Mouse (Mus musculus) testis, adult 2 months (tissue): ENCODE data around the gene Nrp1. TPM values are rescaled to one million over a fixed set of nuclear protein-coding genes. Genes with fewer than 3 reads are reported as not detected.
A peak's percentile ranks its signal among the peaks of the same experiment; 100 is the strongest.

ENCODE experiments used
- H3K27ac ChIP-seq: fragments of 200-500 bp; 2 replicates; pipeline ENCODE4 v1.5.1; 2012; ENCODE audit warnings: low read depth, low read length; ENCODE audit not compliant: control insufficient read depth, insufficient read depth
- H3K27me3 ChIP-seq: fragments of 200-500 bp; 2 replicates; pipeline ENCODE4 v1.6.1; 2012; ENCODE audit warnings: mild to moderate bottlenecking, low read length, moderate library complexity; ENCODE audit not compliant: control insufficient read depth, insufficient read depth
- H3K36me3 ChIP-seq: fragments of 200-500 bp; 2 replicates; pipeline ENCODE4 v1.6.1; 2012; ENCODE audit warnings: mild to moderate bottlenecking, low read length; ENCODE audit not compliant: control insufficient read depth, insufficient read depth
- H3K4me1 ChIP-seq: fragments of 200-500 bp; 2 replicates; pipeline ENCODE4 v1.6.1; 2012; ENCODE audit warnings: low read length; ENCODE audit not compliant: control insufficient read depth, insufficient read depth
- H3K4me3 ChIP-seq: fragments of 200-500 bp; 2 replicates; pipeline ENCODE4 v1.5.1; 2012; ENCODE audit warnings: low read depth, mild to moderate bottlenecking, low read length, moderate library complexity, mixed read lengths; ENCODE audit not compliant: control insufficient read depth
- CTCF ChIP-seq: fragments of 200-500 bp; IDR thresholded peaks from 2 replicates; pipeline ENCODE4 v1.5.1; 2012; ENCODE audit warnings: low read depth, mild to moderate bottlenecking, inconsistent platforms, low read length, moderate library complexity; ENCODE audit not compliant: control insufficient read depth, insufficient read depth, insufficient replicate concordance
- POLR2A ChIP-seq: fragments of 200-500 bp; IDR thresholded peaks from 2 replicates; pipeline ENCODE4 v1.6.1; 2012; ENCODE audit warnings: low read depth, mild to moderate bottlenecking, inconsistent platforms, low read length, moderate library complexity; ENCODE audit not compliant: control insufficient read depth
- polyA plus RNA-seq: library from polyadenylated mRNA; depleted of rRNA; stranded (reverse); fragments of >200 nt; gene quantifications from 2 replicates; pipeline ENCODE4 v1.2.3, GENCODE M21; 2012; rRNA removed

Nrp1 gene
- 1.3 and 1.7 TPM in 2 replicates for polyA plus RNA-seq

- TF ChIP-seq POLR2A (no peak), CTCF (no peak)
- H3K4me1 ChIP-seq = peaks cover 4% of the 10 kb centered on the region
- peak within 1 kb of the TSS; percentile 44 for H3K27ac ChIP-seq
- no peaks in the 10 kb centered on the region for H3K36me3 ChIP-seq
- no peaks in the 10 kb centered on the region for H3K27me3 ChIP-seq
- H3K4me3 ChIP-seq = peak within 1 kb of the TSS; percentile 76
Measured at GRCm38 (mm10) chr8:128358406-128358755, at the start of gene Nrp1. Gene Nrp1 (plus strand): TSS chr8:128358604.

- H3K36me3 ChIP-seq = no peaks in the 10 kb centered on the region
- no peaks in the 10 kb centered on the region for H3K27me3 ChIP-seq
- no peaks in the 10 kb centered on the region for H3K4me1 ChIP-seq
- no peak overlapping the region for H3K27ac ChIP-seq
- TF ChIP-seq CTCF = no peak
- no peak for TF ChIP-seq POLR2A
- H3K4me3 ChIP-seq = no peak overlapping the region
Measured at GRCm38 (mm10) chr8:128320797-128321196, 37.6 kb upstream of the Nrp1 start.

GRCm38 (mm10) chr8:128327281-128327680, 31.1 kb upstream of the Nrp1 start:
- Histone ChIP-seq H3K4me1 (no peaks in the 10 kb centered on the region), H3K4me3 (no peak overlapping the region), H3K36me3 (no peaks in the 10 kb centered on the region), H3K27ac (no peak overlapping the region), H3K27me3 (no peaks in the 10 kb centered on the region)
- TF ChIP-seq CTCF = no peak
- no peak for TF ChIP-seq POLR2A

GRCm38 (mm10) chr8:128327922-128328321, 30.5 kb upstream of the Nrp1 start:
- H3K4me3 ChIP-seq = no peak overlapping the region
- TF ChIP-seq CTCF (no peak), POLR2A (no peak)
- H3K4me1 ChIP-seq = no peaks in the 10 kb centered on the region
- no peaks in the 10 kb centered on the region for H3K36me3 ChIP-seq
- no peaks in the 10 kb centered on the region for H3K27me3 ChIP-seq
- H3K27ac ChIP-seq = no peak overlapping the region

- Histone ChIP-seq H3K4me3 (no peak overlapping the region), H3K4me1 (no peaks in the 10 kb centered on the region), H3K27me3 (no peaks in the 10 kb centered on the region), H3K27ac (no peak overlapping the region), H3K36me3 (no peaks in the 10 kb centered on the region)
- TF ChIP-seq POLR2A = no peak
- no peak for TF ChIP-seq CTCF
Measured at GRCm38 (mm10) chr8:128329502-128329901, 28.9 kb upstream of the Nrp1 start.

GRCm38 (mm10) chr8:128335976-128336375, 22.4 kb upstream of the Nrp1 start:
- TF ChIP-seq POLR2A (no peak), CTCF (no peak)
- no peaks in the 10 kb centered on the region for H3K36me3 ChIP-seq

GRCm38 (mm10) chr8:128338951-128339350, 19.5 kb upstream of the Nrp1 start:
- no peak overlapping the region for H3K4me3 ChIP-seq
- H3K36me3 ChIP-seq = no peaks in the 10 kb centered on the region
- no peak overlapping the region for H3K27ac ChIP-seq
- TF ChIP-seq POLR2A = no peak
- TF ChIP-seq CTCF = no peak
- H3K27me3 ChIP-seq = no peaks in the 10 kb centered on the region
- H3K4me1 ChIP-seq = no peaks in the 10 kb centered on the region

More at GRCm38 (mm10) chr8:128335976-128336375, 22.4 kb upstream of the Nrp1 start:
- H3K4me1 ChIP-seq = no peaks in the 10 kb centered on the region
- no peak overlapping the region for H3K4me3 ChIP-seq
- H3K27me3 ChIP-seq = no peaks in the 10 kb centered on the region
- no peak overlapping the region for H3K27ac ChIP-seq

- TF ChIP-seq CTCF = no peak
- TF ChIP-seq POLR2A = no peak
- H3K4me1 ChIP-seq = no peaks in the 10 kb centered on the region
- H3K27me3 ChIP-seq = no peaks in the 10 kb centered on the region
- no peaks in the 10 kb centered on the region for H3K36me3 ChIP-seq
- H3K27ac ChIP-seq = no peak overlapping the region
- no peak overlapping the region for H3K4me3 ChIP-seq
Measured at GRCm38 (mm10) chr8:128339521-128339920, 18.9 kb upstream of the Nrp1 start.
